Mouse (Mus musculus): ENCODE results near the gene Pgm2l1. TPM values are rescaled to one million over a fixed set of nuclear protein-coding genes. Genes with fewer than 3 reads are reported as not detected.
A peak's percentile ranks its signal among the peaks of the same experiment; 100 is the strongest.

Pgm2l1 gene
- total and polyA plus RNA-seq, 3 experiments, result 5.7 to 10.5 TPM; not detected in 1

GRCm38 (mm10) chr7:100316924-100317323 is 89.7 kb downstream of the Pgm2l1 start:
- H3K4me1 ChIP-seq (ENCODE audit: control insufficient read depth in 1 of 2, insufficient read depth in 2 of 2, low read length in 2 of 2), result peaks cover 0 to 8% of the 10 kb centered on the region in 2 experiments; a peak in 1 of 4 replicates
- H3K27ac ChIP-seq (ENCODE audit: control insufficient read depth, low read depth, low read length), result no peak overlapping the region
- H3K27me3 ChIP-seq (ENCODE audit: control insufficient read depth in 1 of 2, insufficient read depth in 2 of 2, low read length in 2 of 2), result no peaks in the 10 kb centered on the region
- no peaks in the 10 kb centered on the region for H3K79me2 ChIP-seq (ENCODE audit: control insufficient read depth, insufficient read depth, low read length, poor library complexity)
- no peak overlapping the region for H3K4me3 ChIP-seq (ENCODE audit: control insufficient read depth in 1 of 2, insufficient read depth in 1 of 2, low read depth in 2 of 2, low read length in 2 of 2)
- H3K9me3 ChIP-seq (replicated peaks; ENCODE audit: insufficient read depth, low read length), result no peaks in the 10 kb centered on the region
- DNase-seq (ENCODE audit: low read depth, low spot score), result peak; percentile 55
- no peaks in the 10 kb centered on the region for H3K36me3 ChIP-seq (ENCODE audit: control insufficient read depth in 1 of 2, insufficient read depth in 2 of 2, low read length in 2 of 2)
- TF ChIP-seq POLR2AphosphoS5 (IDR thresholded peaks at IDR 0.05; ENCODE audit: borderline replicate concordance, low read depth, low read length) (no peak), TAL1 (IDR thresholded peaks at IDR 0.05; ENCODE audit: low read length) (no peak), MEF2A (IDR thresholded peaks at IDR 0.05; ENCODE audit: extremely low read depth, insufficient replicate concordance, low read depth, low read length, poor library complexity, severe bottlenecking) (no peak), TCF12 (IDR thresholded peaks at IDR 0.05; ENCODE audit: low read depth, low read length) (no peak), ZNF384 (IDR thresholded peaks at IDR 0.05; ENCODE audit: low read depth, low read length) (no peak), CHD1 (IDR thresholded peaks at IDR 0.05; ENCODE audit: low read depth, low read length) (no peak), USF2 (IDR thresholded peaks at IDR 0.05; ENCODE audit: borderline replicate concordance in 1 of 2, insufficient read depth in 1 of 2, low read depth in 1 of 2, low read length in 2 of 2) (no peak), SIN3A (IDR thresholded peaks at IDR 0.05; ENCODE audit: low read length) (no peak), EP300 (IDR thresholded peaks at IDR 0.05; ENCODE audit: low read depth in 1 of 2, low read length in 2 of 2) (no peak)
- H3K9ac ChIP-seq (ENCODE audit: control insufficient read depth, low read depth, low read length, poor library complexity, severe bottlenecking), result no peak overlapping the region; the same call in 1 of the 2 replicates

- Histone ChIP-seq H3K79me2 (ENCODE audit: control insufficient read depth, insufficient read depth, low read length, poor library complexity) (no peaks in the 10 kb centered on the region), H3K4me1 (ENCODE audit: control insufficient read depth in 1 of 2, insufficient read depth in 2 of 2, low read length in 2 of 2) (peaks cover 0 to 8% of the 10 kb centered on the region in 2 experiments; a peak in 1 of 4 replicates), H3K27ac (ENCODE audit: control insufficient read depth, low read depth, low read length) (no peak overlapping the region), H3K36me3 (ENCODE audit: control insufficient read depth in 1 of 2, insufficient read depth in 2 of 2, low read length in 2 of 2) (no peaks in the 10 kb centered on the region), H3K9ac (ENCODE audit: control insufficient read depth, low read depth, low read length, poor library complexity, severe bottlenecking) (no peak overlapping the region), H3K27me3 (ENCODE audit: control insufficient read depth in 1 of 2, insufficient read depth in 2 of 2, low read length in 2 of 2) (no peaks in the 10 kb centered on the region), H3K4me3 (ENCODE audit: control insufficient read depth in 1 of 2, insufficient read depth in 1 of 2, low read depth in 2 of 2, low read length in 2 of 2) (no peak overlapping the region; a peak in 1 of 4 replicates), H3K9me3 (replicated peaks; ENCODE audit: insufficient read depth, low read length) (no peaks in the 10 kb centered on the region)
- no peak for TF ChIP-seq E2F4 (IDR thresholded peaks at IDR 0.05; ENCODE audit: borderline replicate concordance, low read depth, low read length)
- no peak for TF ChIP-seq ZC3H11A (IDR thresholded peaks at IDR 0.05; ENCODE audit: low read depth, low read length)
- TF ChIP-seq UBTF (IDR thresholded peaks at IDR 0.05; ENCODE audit: borderline replicate concordance, insufficient read depth, low read depth, low read length), result no peak
- TF ChIP-seq ZMIZ1 (IDR thresholded peaks at IDR 0.05; ENCODE audit: low read depth, low read length), result no peak
- TF ChIP-seq MAFK (IDR thresholded peaks at IDR 0.05; ENCODE audit: borderline replicate concordance, low read depth, low read length), result no peak
- no peak for TF ChIP-seq USF2 (IDR thresholded peaks at IDR 0.05; ENCODE audit: borderline replicate concordance in 1 of 2, insufficient read depth in 1 of 2, low read depth in 1 of 2, low read length in 2 of 2)
- TF ChIP-seq GABPA (IDR thresholded peaks at IDR 0.05; ENCODE audit: low read depth, low read length), result no peak
- no peak for TF ChIP-seq ETS1 (IDR thresholded peaks at IDR 0.05; ENCODE audit: low read depth, low read length)
- no peak for TF ChIP-seq NRF1 (IDR thresholded peaks at IDR 0.05; ENCODE audit: insufficient read depth, low read depth, low read length, poor library complexity, severe bottlenecking)
- TF ChIP-seq MEF2A (IDR thresholded peaks at IDR 0.05; ENCODE audit: extremely low read depth, insufficient replicate concordance, low read depth, low read length, poor library complexity, severe bottlenecking), result no peak
- TF ChIP-seq MYC (IDR thresholded peaks at IDR 0.05; ENCODE audit: low read depth, low read length), result no peak
- TF ChIP-seq POLR2AphosphoS2 (IDR thresholded peaks at IDR 0.05; ENCODE audit: low read length), result no peak
- TF ChIP-seq USF1 (IDR thresholded peaks at IDR 0.05; ENCODE audit: low read depth, low read length), result no peak
- no peak for TF ChIP-seq HCFC1 (IDR thresholded peaks at IDR 0.05; ENCODE audit: low read depth, low read length)
- no peak for TF ChIP-seq BHLHE40 (IDR thresholded peaks at IDR 0.05; ENCODE audit: borderline replicate concordance, low read depth, low read length)
- no peak for TF ChIP-seq RAD21 (IDR thresholded peaks at IDR 0.05; ENCODE audit: low read depth, low read length)
- TF ChIP-seq ZKSCAN1 (IDR thresholded peaks at IDR 0.05; ENCODE audit: low read depth, low read length), result no peak
- no peak for TF ChIP-seq TCF12 (IDR thresholded peaks at IDR 0.05; ENCODE audit: low read depth, low read length)
- peak; percentile 38 for DNase-seq (ENCODE audit: low read depth, low spot score)
Measured at GRCm38 (mm10) chr7:100317534-100317933, 90.3 kb downstream of the Pgm2l1 start.

Measured in MEL (cell line).